Mouse (Mus musculus): ENCODE results near the gene Hspa1l.
A peak's percentile ranks its signal among the peaks of the same experiment; 100 is the strongest.
"Not testable (repeated sequence)": the region's sequence is repeated elsewhere in the genome, so short reads cannot be mapped to it uniquely, and the experiment has no call there.

Hspa1l gene

DNA sequence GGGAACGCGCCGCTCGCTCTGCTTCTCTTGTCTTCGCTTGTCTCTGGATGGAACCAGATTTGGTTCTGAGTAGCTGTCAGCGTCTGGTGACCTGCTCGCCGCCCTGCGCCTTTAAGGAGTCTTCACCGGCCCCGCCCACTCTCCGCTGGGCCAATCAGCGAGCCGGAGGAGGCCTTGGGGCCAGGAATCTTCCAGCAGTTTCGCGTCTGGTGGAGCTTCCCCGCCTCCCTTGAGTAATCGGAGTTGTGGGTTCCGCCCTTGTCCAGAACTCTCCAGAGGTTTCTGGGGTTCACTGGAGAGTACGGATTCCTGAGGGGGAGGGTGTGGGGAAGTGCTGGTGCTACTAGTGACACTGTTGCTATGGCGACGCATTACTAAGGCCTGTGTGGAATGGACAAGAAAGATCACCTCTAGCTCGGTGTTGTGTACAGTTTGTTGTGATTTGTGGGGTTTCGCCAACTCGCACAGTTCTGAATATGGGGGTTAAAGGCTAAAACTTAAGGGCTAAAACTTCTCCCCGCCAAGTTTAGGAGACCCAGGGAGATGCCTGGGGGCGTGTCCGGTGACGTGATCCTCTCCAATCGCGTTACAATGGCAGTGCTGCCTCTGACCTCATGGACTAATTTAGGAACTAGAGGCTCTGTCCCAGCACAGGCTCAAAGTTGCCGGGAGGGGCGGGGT is at the start of gene Hspa1l, which contains the start of gene Hspa1a:
TSS of gene Hspa1l (plus strand) at position 635 of the 681 bp plus-strand sequence.
TSS of gene Hspa1a (minus strand) at position 88 of the 681 bp plus-strand sequence.
- DNase-seq (ENCODE audit: low read depth, low spot score) = not testable (repeated sequence)

DNA sequence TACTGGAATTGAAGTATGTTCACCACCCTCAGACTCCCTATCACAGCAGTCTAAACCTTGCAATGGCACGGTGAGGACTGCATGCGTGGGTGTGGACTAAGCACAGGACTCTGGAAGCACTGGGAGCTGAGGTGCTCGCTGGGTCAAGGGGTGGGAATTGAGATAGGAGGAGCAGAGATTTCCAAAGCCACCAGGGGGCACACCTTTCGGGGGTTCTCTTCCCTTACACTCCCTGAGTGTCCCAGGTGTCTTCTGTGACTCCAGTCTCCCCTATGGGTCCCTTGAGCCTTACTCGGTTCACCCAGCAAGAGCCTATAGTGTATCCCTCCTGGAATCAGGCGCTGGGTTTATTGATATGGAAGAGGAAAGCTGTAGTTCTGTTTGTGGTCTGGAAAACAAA is 49.6 kb upstream of the Hspa1l start:
- no peak for DNase-seq (ENCODE audit: low read depth, low spot score)

DNA sequence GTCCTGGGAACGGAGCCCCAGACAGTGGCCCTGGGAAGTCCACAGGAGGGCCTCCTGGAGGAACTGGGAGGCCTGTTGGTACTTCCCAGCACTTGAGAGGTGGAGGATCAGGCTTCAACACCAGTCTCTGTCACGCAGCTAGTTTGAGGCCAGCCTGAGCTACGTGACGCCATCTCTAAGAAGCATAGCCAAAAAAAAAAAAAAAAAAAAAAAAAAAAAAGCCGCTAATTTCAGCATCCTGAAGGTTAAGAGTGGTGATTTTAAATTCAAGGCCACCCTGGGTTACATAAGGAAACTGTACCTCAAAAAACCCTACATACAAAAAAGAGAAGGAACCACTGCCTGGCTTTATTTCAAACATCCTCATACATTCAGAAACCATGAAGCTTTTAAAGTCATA is 48.2 kb upstream of the Hspa1l start:
- no peak for DNase-seq (ENCODE audit: low read depth, low spot score)

DNA sequence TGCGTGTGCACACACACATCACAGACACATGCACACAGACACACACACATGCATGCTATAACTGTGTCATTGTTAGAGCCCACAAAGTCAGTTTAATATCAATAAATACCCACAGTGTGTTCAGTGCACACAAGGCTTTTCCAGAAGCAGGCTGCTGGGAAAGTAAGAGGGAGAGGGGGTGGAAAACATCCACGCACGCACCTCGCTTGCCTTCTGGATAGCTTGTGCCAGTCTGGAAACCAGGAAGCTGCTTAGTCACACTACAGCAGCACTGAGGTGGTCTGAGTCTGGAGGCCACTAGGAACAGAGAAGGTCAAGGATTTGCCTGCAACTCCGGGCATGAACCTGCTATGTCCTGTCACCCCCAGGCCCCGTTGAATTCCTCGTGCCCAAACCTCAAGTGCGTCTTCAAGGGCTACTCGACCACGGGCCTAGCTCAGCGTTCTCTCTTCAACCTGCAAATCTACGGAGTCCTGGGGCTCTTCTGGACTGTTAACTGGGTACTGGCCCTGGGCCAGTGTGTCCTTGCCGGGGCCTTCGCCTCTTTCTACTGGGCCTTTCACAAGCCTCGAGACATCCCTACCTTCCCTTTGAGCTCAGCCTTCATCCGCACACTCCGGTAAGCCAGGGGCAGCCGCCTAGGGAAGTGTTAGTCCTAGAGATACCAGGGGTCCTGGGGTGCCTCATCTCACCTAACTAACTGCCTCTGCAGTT is 45.0 kb upstream of the Hspa1l start:
- no peak for DNase-seq (ENCODE audit: low read depth, low spot score)

DNA sequence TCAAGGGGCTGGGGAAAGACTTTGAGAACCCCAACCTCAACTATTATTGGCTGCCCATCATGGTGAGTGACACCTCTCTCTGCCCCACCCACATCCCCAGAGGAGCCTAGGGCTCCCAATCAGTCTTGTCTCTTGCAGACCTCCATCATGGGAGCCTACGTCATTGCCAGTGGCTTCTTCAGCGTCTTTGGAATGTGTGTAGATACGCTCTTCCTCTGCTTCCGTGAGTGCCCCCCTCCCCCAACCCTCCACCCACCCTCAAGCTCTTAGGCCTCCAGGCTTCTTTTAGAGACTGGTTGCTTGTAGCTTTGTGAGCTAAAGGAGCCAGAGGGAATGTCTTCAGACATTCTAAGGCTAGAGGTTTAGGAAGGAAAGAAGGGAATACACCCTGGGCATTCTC is 43.7 kb upstream of the Hspa1l start:
- DNase-seq (ENCODE audit: low read depth, low spot score) = no peak

DNA sequence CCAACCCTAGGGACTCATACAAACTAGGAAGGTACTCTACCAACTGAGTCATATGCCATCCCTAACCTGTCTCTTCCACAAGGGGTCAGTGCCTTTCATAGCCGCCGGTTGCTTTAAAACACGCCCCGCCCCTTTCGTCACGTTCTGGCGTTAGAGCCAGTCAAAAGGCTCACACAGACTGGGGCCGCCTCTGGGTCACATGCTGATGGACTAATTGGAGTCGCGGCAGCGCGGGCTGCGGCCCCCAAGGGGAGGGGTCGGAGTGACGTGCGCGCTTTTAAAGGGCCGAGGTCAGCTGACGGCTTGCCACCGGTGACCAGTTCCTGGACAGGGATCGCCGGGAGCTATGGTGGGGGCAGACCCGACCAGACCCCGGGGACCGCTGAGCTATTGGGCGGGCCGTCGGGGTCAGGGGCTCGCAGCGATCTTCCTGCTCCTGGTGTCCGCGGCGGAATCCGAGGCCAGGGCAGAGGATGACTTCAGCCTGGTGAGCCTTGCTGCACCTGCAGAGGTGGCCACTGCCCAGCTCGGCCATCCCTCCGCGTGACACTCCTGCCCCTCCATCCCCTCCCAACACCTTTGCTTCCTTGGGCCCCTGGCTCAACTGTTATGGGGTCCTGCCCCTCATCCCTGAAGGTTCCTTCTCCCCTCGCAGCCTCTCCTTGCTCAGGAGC is 41.3 kb upstream of the Hspa1l start, which contains the start of gene Neu1:
TSS of gene Neu1 (plus strand) at position 193 of the 674 bp plus-strand sequence.
- DNase-seq (ENCODE audit: low read depth, low spot score) = peak; percentile 92

DNA sequence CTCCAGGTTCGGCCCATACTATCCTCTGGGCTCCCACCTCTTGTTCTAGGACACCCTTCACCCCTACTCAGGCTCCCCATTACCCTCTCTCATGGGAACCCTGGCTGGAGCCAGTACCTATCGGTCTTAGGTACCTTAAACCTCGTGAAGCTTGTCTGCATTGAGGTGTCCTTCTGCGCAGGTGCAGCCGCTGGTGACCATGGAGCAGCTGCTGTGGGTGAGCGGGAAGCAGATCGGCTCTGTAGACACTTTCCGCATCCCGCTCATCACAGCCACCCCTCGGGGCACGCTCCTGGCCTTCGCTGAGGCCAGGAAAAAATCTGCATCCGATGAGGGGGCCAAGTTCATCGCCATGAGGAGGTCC is 40.8 kb upstream of the Hspa1l start:
- no peak for DNase-seq (ENCODE audit: low read depth, low spot score)

DNA sequence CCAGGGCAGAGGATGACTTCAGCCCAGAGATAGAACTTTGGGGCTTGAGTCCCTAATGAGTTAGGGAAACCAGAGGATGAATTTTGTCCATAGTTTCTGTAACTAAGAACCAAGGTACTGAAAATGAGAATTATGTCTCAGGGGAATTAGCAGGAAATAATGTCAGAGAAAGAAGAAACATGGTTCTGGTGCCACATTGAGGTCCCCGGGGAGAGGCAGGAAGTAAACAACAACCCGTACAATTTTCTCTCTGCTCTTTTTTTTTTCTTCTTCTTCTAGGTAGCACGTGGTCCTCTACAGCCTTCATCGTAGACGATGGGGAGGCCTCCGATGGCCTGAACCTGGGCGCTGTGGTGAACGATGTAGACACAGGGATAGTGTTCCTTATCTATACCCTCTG is 40.2 kb upstream of the Hspa1l start:
- no peak for DNase-seq (ENCODE audit: low read depth, low spot score)

DNA sequence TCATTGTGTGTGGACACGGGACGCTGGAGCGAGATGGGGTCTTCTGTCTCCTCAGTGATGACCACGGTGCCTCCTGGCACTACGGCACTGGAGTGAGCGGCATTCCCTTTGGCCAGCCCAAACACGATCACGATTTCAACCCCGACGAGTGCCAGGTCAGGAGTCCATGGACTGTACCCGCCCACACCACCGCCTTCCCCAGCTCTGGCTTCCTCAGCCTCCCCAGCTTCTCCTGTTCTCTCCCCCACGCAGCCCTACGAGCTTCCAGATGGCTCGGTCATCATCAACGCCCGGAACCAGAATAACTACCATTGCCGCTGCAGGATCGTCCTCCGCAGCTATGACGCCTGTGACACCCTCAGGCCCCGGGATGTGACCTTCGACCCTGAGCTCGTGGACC is 38.5 kb upstream of the Hspa1l start:
- DNase-seq (ENCODE audit: low read depth, low spot score) = no peak

DNA sequence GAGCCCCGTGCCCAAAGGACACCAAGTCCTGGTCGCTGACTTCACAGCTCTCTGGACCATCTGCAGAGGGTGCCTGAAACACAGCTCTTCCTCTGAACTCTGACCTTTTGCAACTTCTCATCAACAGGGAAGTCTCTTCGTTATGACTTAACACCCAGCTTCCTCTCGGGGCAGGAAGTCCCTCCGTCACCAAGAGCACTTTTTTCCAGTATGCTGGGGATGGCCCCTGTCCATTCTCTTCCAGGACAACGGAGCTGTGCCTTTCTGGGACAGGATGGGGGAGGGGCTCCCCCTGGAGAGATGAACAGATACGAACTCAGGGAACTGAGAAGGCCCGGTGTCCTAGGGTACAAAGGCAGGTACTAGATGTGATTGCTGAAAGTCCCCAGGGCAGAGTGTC is 37.7 kb upstream of the Hspa1l start:
- no peak for DNase-seq (ENCODE audit: low read depth, low spot score)

DNA sequence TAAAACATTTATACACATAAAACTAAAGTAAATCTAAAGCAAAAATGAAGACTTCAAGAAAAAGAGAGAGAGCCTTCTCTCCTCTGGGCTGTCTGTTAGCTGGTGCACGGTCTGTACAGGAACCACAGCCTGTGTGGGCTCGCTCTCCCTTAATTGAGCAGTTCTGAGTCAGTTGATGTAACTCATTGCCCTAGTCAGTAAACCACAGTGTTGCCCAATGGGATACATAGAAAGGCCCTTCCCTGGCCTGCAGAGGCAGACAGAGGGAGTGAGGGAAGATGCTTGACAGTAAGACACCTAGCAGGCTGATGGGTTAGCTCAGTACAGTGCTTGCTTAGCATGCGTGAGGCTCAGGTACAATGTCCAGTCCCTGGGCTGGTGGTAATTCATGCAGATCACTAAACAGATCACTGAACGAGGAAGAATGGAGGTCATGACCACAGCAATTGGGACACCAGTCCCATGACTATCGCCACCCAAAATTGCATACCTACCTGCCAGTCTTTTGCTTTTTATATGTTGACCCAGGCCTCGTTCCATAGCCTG is 34.5 kb upstream of the Hspa1l start:
- DNase-seq (ENCODE audit: low read depth, low spot score) = no peak

DNA sequence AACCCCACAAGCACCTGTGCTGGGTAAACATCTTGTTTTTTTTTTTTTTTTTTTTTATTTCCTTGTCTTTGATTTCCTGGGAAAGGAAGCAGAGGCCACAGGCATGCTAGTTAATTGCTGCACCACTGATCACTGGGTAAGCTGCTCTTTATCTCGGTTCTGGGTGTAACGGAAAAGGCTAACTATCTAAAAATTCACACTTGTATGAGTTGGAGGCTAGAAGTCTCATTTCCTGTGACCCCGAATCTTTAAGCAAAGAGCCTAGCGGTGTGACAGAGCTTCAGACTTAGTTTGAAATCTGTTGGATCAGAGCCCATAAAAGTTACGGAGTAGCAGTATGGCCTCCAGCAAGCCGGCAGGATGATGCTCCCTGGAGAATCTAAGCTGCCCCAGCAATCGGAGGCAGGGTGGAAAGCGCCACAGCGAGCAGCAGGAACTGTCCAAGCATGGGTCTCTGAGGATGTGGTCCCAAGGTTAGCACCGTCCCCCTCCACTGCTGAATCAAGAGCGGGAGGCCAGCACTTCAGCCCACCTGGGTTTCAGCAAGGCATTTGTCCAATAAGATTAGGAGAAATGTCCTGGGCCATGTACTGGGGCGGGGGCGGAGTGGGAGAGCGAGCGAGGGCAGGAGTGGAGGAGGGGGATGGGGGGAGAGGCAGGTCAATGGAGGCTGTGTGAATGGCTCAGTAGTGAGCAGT is 31.0 kb upstream of the Hspa1l start:
- no peak for DNase-seq (ENCODE audit: low read depth, low spot score)

DNA sequence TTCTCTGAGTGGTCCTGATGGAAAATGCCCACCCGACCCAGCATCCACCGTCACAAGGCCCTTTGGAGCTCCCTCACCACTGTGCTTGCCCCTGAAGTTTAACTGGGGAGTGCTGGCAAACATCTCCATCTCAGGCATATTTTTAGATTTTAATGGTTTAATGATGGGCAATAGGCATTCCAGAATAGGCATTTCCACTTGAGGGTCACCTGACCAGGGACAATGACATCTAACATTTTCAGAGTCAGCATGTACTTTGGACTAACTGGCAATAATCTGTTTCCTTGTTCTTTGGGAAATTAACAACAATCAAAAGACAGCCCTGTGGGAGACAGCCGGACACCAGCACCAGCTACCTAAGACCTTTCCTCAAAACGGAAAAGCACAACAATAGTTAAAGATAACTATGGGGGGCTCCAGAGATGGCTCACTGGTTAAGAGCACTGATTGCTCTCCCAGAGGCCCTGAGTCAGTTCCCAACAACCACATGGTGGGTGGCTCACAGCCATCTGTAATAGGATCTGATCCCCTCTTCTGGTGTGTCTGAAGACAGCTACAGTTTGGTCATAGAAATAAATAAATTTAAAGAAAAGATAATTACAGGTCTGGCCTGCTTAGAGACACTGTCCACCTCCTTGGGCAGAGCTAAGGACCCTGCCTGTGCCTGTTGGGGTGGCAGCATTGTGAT is 29.2 kb upstream of the Hspa1l start:
- no peak for DNase-seq (ENCODE audit: low read depth, low spot score)

DNA sequence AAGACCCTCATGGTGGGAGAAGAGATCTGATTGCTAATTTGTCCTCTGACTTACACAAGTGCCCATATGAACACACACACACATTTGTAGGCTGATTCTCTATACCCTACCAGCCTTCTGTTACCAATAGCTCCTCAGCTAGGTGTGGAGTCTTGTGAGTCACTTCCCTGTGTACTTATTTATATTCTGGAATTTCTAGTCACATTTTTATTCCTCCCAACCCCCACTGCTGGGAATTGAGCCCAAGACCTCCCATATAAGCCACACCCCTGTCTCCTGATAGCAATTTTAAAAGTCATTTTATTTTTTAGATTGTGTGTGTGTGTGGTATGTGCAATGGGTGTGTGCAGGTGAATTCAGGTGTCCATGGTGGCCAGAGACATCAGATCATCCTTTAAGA is 28.1 kb upstream of the Hspa1l start:
- DNase-seq (ENCODE audit: low read depth, low spot score) = no peak

DNA sequence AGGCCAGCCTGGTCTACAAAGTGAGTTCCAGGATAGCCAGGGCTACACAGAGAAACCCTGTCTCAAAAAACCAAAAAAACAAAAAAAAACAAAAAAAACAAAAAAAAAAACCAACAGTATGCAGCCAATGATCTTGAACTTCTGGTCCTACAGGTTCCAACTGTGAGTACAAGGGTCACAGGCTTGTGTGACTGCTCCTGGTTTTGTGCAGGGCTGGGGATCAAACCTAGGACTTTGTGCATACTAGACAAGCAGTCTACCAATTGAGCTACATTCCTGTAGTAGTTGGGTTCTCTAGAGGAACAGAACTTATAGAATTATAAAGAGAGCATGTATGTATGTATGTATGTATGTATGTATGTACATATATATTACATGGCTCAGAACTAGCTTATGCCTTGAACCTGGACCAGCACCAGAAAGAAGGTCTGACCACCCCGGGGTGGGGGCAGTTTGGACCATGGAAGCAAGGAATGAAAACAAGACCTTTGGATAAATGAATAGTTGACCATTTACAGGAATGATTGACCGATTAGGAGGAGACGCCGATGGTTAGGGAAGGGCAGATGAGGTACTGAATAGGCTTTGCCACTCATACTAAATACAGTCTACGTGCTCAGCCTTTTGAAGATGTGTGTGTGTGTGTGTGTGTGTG is 25.9 kb upstream of the Hspa1l start:
- no peak for DNase-seq (ENCODE audit: low read depth, low spot score)

DNA sequence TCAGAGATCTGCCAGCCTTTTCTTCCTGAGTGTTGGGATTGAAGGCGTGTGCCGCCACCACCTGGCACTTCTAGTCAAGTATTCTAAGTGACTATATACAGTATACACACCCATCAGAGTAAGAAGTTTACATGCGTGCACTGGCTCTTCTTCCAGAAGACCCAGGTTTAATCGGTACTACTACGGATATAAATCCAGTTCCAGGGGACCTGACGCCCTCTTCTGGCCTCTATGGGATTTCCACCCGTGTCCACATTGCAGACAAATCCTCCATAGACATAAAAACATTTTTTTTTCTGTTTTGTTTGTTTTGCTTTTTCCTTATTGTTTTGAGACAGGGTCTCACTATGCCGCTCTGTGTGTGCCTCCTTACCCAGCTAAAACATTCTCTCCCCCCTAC is 24.9 kb upstream of the Hspa1l start:
- DNase-seq (ENCODE audit: low read depth, low spot score) = no peak

DNA sequence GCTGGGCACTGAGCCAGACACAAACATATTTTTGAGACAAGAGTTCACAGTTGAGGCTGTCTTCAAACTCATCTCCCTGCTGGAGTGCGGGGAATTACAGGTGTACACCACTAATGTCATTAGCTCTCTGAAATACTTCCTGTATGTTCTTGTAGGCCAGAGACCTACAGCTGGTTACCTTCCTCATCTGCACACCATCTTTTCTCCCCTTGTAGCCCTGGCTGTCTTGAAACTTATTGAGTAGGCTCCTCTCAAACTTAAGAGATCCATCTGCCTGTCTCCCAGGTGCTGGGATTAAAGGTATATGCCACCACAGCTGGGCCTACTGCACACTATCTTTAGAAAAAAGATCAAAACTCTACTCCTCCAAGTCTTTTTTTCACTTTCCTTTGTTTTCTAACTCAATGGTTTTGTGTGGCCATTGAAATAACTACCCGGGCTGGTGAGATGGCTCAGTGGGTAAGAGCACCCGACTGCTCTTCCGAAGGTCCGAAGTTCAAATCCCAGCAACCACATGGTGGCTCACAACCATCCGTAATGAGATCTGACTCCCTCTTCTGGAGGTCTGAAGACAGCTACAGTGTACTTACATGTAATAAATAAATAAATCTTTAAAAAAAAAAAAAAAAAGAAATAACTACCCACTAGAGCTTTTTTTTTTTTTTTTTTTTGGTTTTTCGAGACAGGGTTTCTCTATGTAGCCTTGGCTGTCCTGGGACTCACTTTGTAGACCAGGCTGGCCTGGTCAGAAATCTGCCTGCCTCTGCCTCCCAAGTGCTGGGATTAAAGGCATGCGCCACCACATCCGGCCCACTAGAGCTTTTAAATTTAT is 23.6 kb upstream of the Hspa1l start:
- DNase-seq (ENCODE audit: low read depth, low spot score) = not testable (repeated sequence)

DNA sequence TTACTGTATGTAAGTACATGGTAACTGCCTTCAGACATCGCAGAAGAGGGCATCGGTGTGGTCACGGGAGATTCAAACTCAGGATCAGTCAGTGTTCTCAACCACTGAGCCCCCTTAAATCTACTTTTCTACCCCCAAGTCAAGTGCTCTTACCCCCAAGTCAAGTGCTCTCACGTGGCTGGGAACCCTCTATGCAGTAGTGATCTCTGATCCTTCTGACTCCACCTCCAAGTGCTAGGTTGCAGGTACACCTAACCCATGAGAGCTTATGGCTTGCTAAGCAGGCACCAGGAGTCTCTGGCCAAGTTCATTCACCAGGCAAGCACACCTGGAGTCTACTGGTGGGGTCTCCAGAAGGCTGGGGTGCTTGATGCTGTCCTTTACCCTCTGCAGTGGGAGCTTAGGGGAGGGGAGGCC is 22.9 kb upstream of the Hspa1l start:
- no peak for DNase-seq (ENCODE audit: low read depth, low spot score)

DNA sequence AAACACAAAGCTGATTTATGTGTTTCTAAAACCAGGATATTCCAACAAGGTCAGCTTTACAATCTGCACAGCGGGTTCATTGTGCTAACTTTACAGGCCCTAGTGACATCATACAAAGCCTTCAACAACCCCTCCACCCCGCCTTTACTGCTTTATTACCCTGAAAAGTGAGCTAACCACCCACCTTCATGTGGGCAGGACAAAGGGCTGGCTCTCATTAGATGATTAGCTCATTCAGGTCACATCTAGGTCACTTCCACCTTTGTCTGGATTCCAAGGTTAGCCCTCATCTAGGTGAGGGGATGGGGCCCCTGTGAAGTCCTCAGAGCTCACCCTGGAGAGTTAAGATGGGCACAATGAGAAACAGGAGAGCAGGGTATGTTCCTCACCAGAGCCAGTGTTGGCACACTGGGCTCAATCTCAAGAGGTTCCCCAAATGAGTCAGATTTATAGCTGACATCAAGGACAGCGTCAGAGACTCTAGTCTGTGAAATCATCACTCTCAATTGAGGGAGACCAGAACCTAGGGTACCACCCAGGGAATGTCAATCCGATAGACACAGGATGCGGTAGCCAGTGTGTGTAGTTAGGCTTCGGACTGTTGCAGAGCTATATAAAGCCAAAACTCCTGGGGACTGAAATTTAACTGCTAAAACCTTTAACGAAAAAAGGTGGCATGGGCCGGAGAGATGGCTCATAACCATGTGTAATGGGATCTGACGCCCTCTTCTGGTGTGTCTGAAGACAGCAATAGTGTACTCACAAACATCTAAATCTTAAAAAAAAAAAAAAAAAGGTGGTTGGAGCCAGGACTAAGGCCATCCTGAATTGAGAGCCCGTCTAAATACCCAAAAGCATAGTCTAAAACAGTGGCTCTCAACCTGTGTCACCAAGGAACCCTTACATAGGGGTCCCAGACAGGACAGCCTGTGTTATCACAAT is 21.7 kb upstream of the Hspa1l start:
- DNase-seq (ENCODE audit: low read depth, low spot score) = no peak

Measured in WW6 (cell line).